Mouse (Mus musculus): ENCODE data around the gene Olfr1392. TPM values are rescaled to one million over a fixed set of nuclear protein-coding genes. Genes with fewer than 3 reads are reported as not detected.

Gene Olfr1392
- not detected for polyA plus RNA-seq (2017; shearing (Covaris generic))

GRCm38 (mm10) chr11:49284982-49285381, at the start of gene Olfr1392:
Gene Olfr1392, plus strand, starts transcription at chr11:49285282.

GRCm38 (mm10) chr11:49243727-49244594, 41.1 kb upstream of the Olfr1392 start, which contains the start of gene Mgat1:
Gene Mgat1, plus strand, starts transcription at chr11:49244191.

GRCm38 (mm10) chr11:49278222-49278621, 6.9 kb upstream of the Olfr1392 start, which contains the start of gene Olfr1393:
Gene Olfr1393, plus strand, starts transcription at chr11:49278304.

DNA sequence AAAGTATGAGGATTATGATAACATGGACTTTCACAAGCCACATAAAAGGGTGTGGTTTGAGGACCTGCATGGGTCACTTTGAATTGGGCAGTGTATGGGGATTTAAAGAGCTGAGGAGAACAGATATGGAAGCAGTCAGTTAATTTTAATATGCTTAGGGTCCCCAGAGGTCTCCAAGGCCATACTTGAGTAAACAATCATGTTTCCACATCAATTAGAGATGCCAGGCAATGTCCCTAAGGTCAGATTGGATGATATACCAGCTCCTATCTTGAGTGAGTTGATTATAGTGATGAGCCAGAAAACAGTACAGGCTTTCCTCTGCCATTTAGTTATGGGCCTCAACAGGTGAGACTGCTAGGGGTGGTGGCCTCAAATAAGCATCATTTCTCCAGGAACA, 19.4 kb downstream of the Olfr1392 start, which contains the start of gene Olfr10:
Olfr10 (plus strand) TSS at position 301 of the 400 bp plus-strand sequence.

GRCm38 (mm10) chr11:49322442-49322841, 37.4 kb downstream of the Olfr1392 start, which contains the start of gene Olfr1391:
Gene Olfr1391, plus strand, starts transcription at chr11:49322742.

DNA sequence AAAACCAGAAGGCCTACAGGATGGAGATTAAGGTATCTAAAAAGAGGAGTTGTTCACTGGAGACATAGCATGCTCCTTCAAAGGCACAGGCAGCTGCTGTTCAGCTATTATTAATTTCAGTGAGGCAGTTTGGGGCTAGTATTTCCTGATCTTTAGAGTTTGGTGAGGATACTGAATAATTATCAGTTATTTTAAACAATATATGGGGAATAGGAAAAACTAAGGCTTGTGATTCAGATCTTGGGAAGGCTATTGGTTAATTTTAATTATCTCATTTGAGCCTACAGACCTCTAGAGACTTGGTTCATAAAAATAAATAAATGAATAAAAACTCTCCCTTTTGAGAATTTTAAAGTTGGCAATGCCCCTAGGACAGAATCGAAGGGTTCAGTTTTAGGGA, 49.8 kb downstream of the Olfr1392 start, which contains the start of gene Olfr1390:
Olfr1390 (plus strand) TSS at position 301 of the 400 bp plus-strand sequence.

Other genes with a start within 250 kb of the Olfr1392 start
- gene 9930111J21Rik2, start 234.0 kb upstream of the Olfr1392 start, polyA plus RNA-seq (2017; shearing (Covaris generic)) = 116 TPM
- gene Tgtp2, start 221.1 kb upstream of the Olfr1392 start, polyA plus RNA-seq (2017; shearing (Covaris generic)) = 249 TPM
- 436 TPM for gene Ifi47, start 208.7 kb upstream of the Olfr1392 start, polyA plus RNA-seq (2017; shearing (Covaris generic))
- not detected for gene Olfr1396, start 170.4 kb upstream of the Olfr1392 start, polyA plus RNA-seq (2017; shearing (Covaris generic))
- not detected for gene Olfr1395, start 143.0 kb upstream of the Olfr1392 start, polyA plus RNA-seq (2017; shearing (Covaris generic))
- gene Olfr1394, start 130.9 kb upstream of the Olfr1392 start, polyA plus RNA-seq (2017; shearing (Covaris generic)) = not detected
- gene Btnl9, start 98.1 kb upstream of the Olfr1392 start, polyA plus RNA-seq (2017; shearing (Covaris generic)) = not detected
- gene Zfp62, start 82.0 kb upstream of the Olfr1392 start, polyA plus RNA-seq (2017; shearing (Covaris generic)) = 59.5 TPM
- gene Mgat1, start 41.1 kb upstream of the Olfr1392 start, polyA plus RNA-seq (2017; shearing (Covaris generic)) = 95.9 TPM
- gene Olfr1393, start 7.0 kb upstream of the Olfr1392 start, polyA plus RNA-seq (2017; shearing (Covaris generic)) = 0.08 TPM
- gene Olfr10, start 19.5 kb downstream of the Olfr1392 start, polyA plus RNA-seq (2017; shearing (Covaris generic)) = not detected
- not detected for gene Olfr1391, start 37.5 kb downstream of the Olfr1392 start, polyA plus RNA-seq (2017; shearing (Covaris generic))
- gene Olfr1390, start 49.9 kb downstream of the Olfr1392 start, polyA plus RNA-seq (2017; shearing (Covaris generic)) = not detected
- not detected for gene Olfr1389, start 137.8 kb downstream of the Olfr1392 start, polyA plus RNA-seq (2017; shearing (Covaris generic))
- gene Olfr1388, start 151.3 kb downstream of the Olfr1392 start, polyA plus RNA-seq (2017; shearing (Covaris generic)) = 0.06 TPM
- not detected for gene Olfr1387, start 170.1 kb downstream of the Olfr1392 start, polyA plus RNA-seq (2017; shearing (Covaris generic))
- gene Olfr1386, start 179.8 kb downstream of the Olfr1392 start, polyA plus RNA-seq (2017; shearing (Covaris generic)) = not detected
- 0.05 TPM for gene Olfr1385, start 203.8 kb downstream of the Olfr1392 start, polyA plus RNA-seq (2017; shearing (Covaris generic))
- gene Olfr1384, start 221.4 kb downstream of the Olfr1392 start, polyA plus RNA-seq (2017; shearing (Covaris generic)) = not detected
- gene Olfr1383, start 234.4 kb downstream of the Olfr1392 start, polyA plus RNA-seq (2017; shearing (Covaris generic)) = not detected
- gene Olfr1382, start 243.0 kb downstream of the Olfr1392 start, polyA plus RNA-seq (2017; shearing (Covaris generic)) = not detected

All from CD4-positive, CD25-positive, alpha-beta regulatory T cell (primary cell).